9 mouse cellular contexts compared by ENCODE assay signal in the genomic region with DNA sequence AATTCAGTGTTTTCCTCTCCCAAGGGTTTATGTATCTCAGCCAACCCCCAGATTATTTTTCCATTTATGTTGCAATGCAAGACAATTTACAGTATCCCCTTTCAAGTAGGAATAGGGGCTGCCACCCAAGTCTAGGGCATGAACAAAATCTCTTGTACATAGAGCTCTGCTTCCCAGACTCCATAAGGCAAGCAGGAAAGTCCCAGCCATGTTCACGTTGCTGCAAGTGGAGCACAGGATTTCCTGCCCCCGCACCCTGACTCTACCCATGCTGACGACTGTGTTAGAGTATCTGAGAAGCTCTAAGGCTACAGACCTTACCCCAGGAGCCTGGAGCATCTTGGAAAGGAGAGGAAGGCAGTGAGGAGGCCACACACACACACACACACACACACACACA. TPM values are rescaled to one million over a fixed set of nuclear protein-coding genes. Genes with fewer than 3 reads are reported as not detected.
A peak's percentile ranks its signal among the peaks of the same experiment; 100 is the strongest.
DNase-seq lines count a peak whose midpoint lies in the region; ATAC-seq lines count a peak whose summit lies in the region.
"Had no signal": no experiment of that assay in that cellular context is flagged by ENCODE, and none has a peak within 500 bp of the region (broad histone marks: within the 10 kb centered on the region; RNA-seq: fewer than 3 reads in every experiment).

No protein-coding gene starts in this region.

- DNase-seq in kidney, postnatal 4 days, result peak; percentile 15 to 33
- DNase-seq in kidney, adult 9 months, result no peak
- peak; percentile 43 for DNase-seq in naive thymus-derived CD4-positive, alpha-beta T cell, adult 2 months (ENCODE audit: low read depth)
- no peak for DNase-seq in adrenal gland, adult (ENCODE audit: inconsistent age in 2 of 2, low spot score in 1 of 2)
- DNase-seq in adrenal gland, postnatal 14 days, result no peak
- DNase-seq in urinary bladder, adult 2 months (ENCODE audit: low spot score), result no peak

- H3K4me3 ChIP-seq in embryonic facial prominence, embryonic 13.5 days, result no peak overlapping the region
- no peak overlapping the region for H3K4me3 ChIP-seq in hindbrain, embryonic 16.5 days (ENCODE audit: low read length)
- H3K4me3 ChIP-seq: neural tube, embryonic 12.5 days had no signal

- H3K36me3 ChIP-seq in embryonic facial prominence, embryonic 13.5 days, result no peaks in the 10 kb centered on the region
- H3K36me3 ChIP-seq in hindbrain, embryonic 16.5 days (ENCODE audit: control insufficient read depth, insufficient read depth, low read length), result no peaks in the 10 kb centered on the region
- H3K36me3 ChIP-seq: neural tube, embryonic 12.5 days had no signal

- no peaks in the 10 kb centered on the region for H3K27me3 ChIP-seq in embryonic facial prominence, embryonic 13.5 days
- no peaks in the 10 kb centered on the region for H3K27me3 ChIP-seq in hindbrain, embryonic 16.5 days (replicated peaks; ENCODE audit: control insufficient read depth, insufficient read depth, low read length)
- H3K27me3 ChIP-seq: neural tube, embryonic 12.5 days had no signal

- 30% methylated on average over 3 of the region's 3 CpGs for WGBS in embryonic facial prominence, embryonic 13.5 days
- WGBS in hindbrain, embryonic 16.5 days, result 58% methylated on average over 3 of the region's 3 CpGs

- H3K4me1 ChIP-seq in embryonic facial prominence, embryonic 13.5 days, result peaks cover 38% of the 10 kb centered on the region
- H3K4me1 ChIP-seq in hindbrain, embryonic 16.5 days (ENCODE audit: control insufficient read depth, insufficient read depth, low read depth, low read length), result peaks cover 2% of the 10 kb centered on the region; the same call in 1 of the 2 replicates

- H3K9ac ChIP-seq in embryonic facial prominence, embryonic 13.5 days, result no peak overlapping the region
- H3K9ac ChIP-seq in hindbrain, embryonic 16.5 days (ENCODE audit: low read depth, low read length), result no peak overlapping the region
- H3K9ac ChIP-seq: neural tube, embryonic 12.5 days had no signal

- peak overlapping the region; percentile 93 for H3K27ac ChIP-seq in embryonic facial prominence, embryonic 13.5 days
- 0 out of 2 replicates have a peak overlapping the region, but pooled peaks have one; percentile 19 for H3K27ac ChIP-seq in hindbrain, embryonic 16.5 days (ENCODE audit: low read depth, low read length)
- H3K27ac ChIP-seq: neural tube, embryonic 12.5 days had no signal

- peak; percentile 56; the same call in 1 of the 2 replicates for ATAC-seq in embryonic facial prominence, embryonic 13.5 days (ENCODE audit: insufficient number of reproducible peaks, insufficient read depth, low FRiP score, low TSS enrichment, low read depth)
- no peak for ATAC-seq in hindbrain, embryonic 16.5 days

- peak overlapping the region; percentile 38 for H3K4me2 ChIP-seq in embryonic facial prominence, embryonic 13.5 days
- H3K4me2 ChIP-seq in hindbrain, embryonic 16.5 days (ENCODE audit: low read length), result no peak overlapping the region

- no peaks in the 10 kb centered on the region for H3K9me3 ChIP-seq in embryonic facial prominence, embryonic 13.5 days
- no peaks in the 10 kb centered on the region for H3K9me3 ChIP-seq in hindbrain, embryonic 16.5 days (ENCODE audit: control insufficient read depth, low read length)
- H3K9me3 ChIP-seq: neural tube, embryonic 12.5 days had no signal

RNA-seq across cellular contexts. Expression of a gene that starts 11.7 kb away (rescaled TPM):
- polyA plus RNA-seq in embryonic facial prominence, embryonic 13.5 days (2015; fragmentation: Nextera tagmentation; extraction: Ambion mirVana), result 3.4 and 4.7 TPM in 2 replicates
- polyA plus RNA-seq in hindbrain, embryonic 16.5 days (2015; fragmentation: Nextera tagmentation; extraction: Ambion mirVana), result 1.9 and 4.0 TPM in 2 replicates
- 5.0 and 22.9 TPM in 2 replicates for total RNA-seq in adrenal gland, postnatal 14 days (2021)
- 2.2 and 2.9 TPM in 2 replicates for polyA plus RNA-seq in urinary bladder, adult 2 months (2012; rRNA removed)

RNA-seq across cellular contexts. Expression of a gene that starts 17.7 kb away (rescaled TPM):
- 6.7 and 9.4 TPM in 2 replicates for polyA plus RNA-seq in embryonic facial prominence, embryonic 13.5 days (2015; fragmentation: Nextera tagmentation; extraction: Ambion mirVana)
- polyA plus RNA-seq in hindbrain, embryonic 16.5 days (2015; fragmentation: Nextera tagmentation; extraction: Ambion mirVana), result 0.29 and 0.56 TPM in 2 replicates
- 1.0 and 2.3 TPM in 2 replicates for total RNA-seq in adrenal gland, postnatal 14 days (2021)
- 22.3 and 26.3 TPM in 2 replicates for polyA plus RNA-seq in urinary bladder, adult 2 months (2012; rRNA removed)

RNA-seq across cellular contexts. Expression of a gene that starts 21.9 kb away (rescaled TPM):
- 18.9 and 19.2 TPM in 2 replicates for polyA plus RNA-seq in embryonic facial prominence, embryonic 13.5 days (2015; fragmentation: Nextera tagmentation; extraction: Ambion mirVana)
- 10.0 and 11.2 TPM in 2 replicates for polyA plus RNA-seq in hindbrain, embryonic 16.5 days (2015; fragmentation: Nextera tagmentation; extraction: Ambion mirVana)
- 2.8 and 5.4 TPM in 2 replicates for total RNA-seq in adrenal gland, postnatal 14 days (2021)
- polyA plus RNA-seq in urinary bladder, adult 2 months (2012; rRNA removed), result 9.8 and 13.3 TPM in 2 replicates

RNA-seq across cellular contexts. Expression of a gene that starts 36.9 kb away (rescaled TPM):
- 33.4 and 37.7 TPM in 2 replicates for polyA plus RNA-seq in embryonic facial prominence, embryonic 13.5 days (2015; fragmentation: Nextera tagmentation; extraction: Ambion mirVana)
- 0.58 and 0.80 TPM in 2 replicates for polyA plus RNA-seq in hindbrain, embryonic 16.5 days (2015; fragmentation: Nextera tagmentation; extraction: Ambion mirVana)
- 1.1 and 2.9 TPM in 2 replicates for total RNA-seq in adrenal gland, postnatal 14 days (2021)
- 24.9 and 27.8 TPM in 2 replicates for polyA plus RNA-seq in urinary bladder, adult 2 months (2012; rRNA removed)

RNA-seq across cellular contexts. Expression of a gene that starts 59.7 kb away (rescaled TPM):
- polyA plus RNA-seq in embryonic facial prominence, embryonic 13.5 days (2015; fragmentation: Nextera tagmentation; extraction: Ambion mirVana), result 9.7 and 13.5 TPM in 2 replicates
- polyA plus RNA-seq in hindbrain, embryonic 16.5 days (2015; fragmentation: Nextera tagmentation; extraction: Ambion mirVana), result 6.9 and 7.4 TPM in 2 replicates
- total RNA-seq in adrenal gland, postnatal 14 days (2021), result 18.9 and 19.5 TPM in 2 replicates
- 13.0 and 16.4 TPM in 2 replicates for polyA plus RNA-seq in urinary bladder, adult 2 months (2012; rRNA removed)

Comparison
In these comparisons a context has a peak if more than half of its experiments do, and no peak if none do; other contexts are left out.
1. DNase-seq: peak in kidney, postnatal 4 days (2 of 2) and naive thymus-derived CD4-positive, alpha-beta T cell, adult 2 months (single experiment); none in kidney, adult 9 months (single experiment), adrenal gland, adult (0 of 2), adrenal gland, postnatal 14 days (single experiment) and urinary bladder, adult 2 months (single experiment).